Mouse (Mus musculus) limb, embryonic 12.5 days (tissue): ENCODE measurements at regions not wholly inside any gene's neighbourhood (a gene's known extent, or its start where the extent isn't known, plus 50 kb on each side); places are given as distances from the start of the nearest gene placed in this dataset.

ENCODE experiments used
- ATAC-seq: fragments of 200-750 bp; cut with Nextera tagmentation; 2 replicates; pipeline ENCODE4 v1.8.0; 2017; ENCODE audit warnings: low read depth, moderate TSS enrichment; ENCODE audit not compliant: insufficient number of reproducible peaks, insufficient read depth, low FRiP score, low TSS enrichment
- H3K27ac ChIP-seq: fragments of 300-500 bp; sonication (generic); 2 replicates; pipeline ENCODE4 v1.5.1; 2016; ENCODE audit warnings: mild to moderate bottlenecking, moderate library complexity
- H3K27me3 ChIP-seq: fragments of 300-500 bp; sonication (generic); 2 replicates; pipeline ENCODE4 v1.6.1; 2016; ENCODE audit warnings: mild to moderate bottlenecking, moderate library complexity
- H3K36me3 ChIP-seq: fragments of 300-500 bp; sonication (generic); 2 replicates; pipeline ENCODE4 v1.6.1; 2016; ENCODE audit warnings: mild to moderate bottlenecking, moderate library complexity
- H3K4me1 ChIP-seq: fragments of 300-500 bp; sonication (generic); replicated peaks from 2 replicates; pipeline ENCODE4 v1.6.1; 2016
- H3K4me2 ChIP-seq: fragments of 300-500 bp; sonication (generic); 2 replicates; pipeline ENCODE4 v1.6.1; 2016; ENCODE audit warnings: mild to moderate bottlenecking, moderate library complexity
- H3K4me3 ChIP-seq: fragments of 300-500 bp; sonication (generic); replicated peaks from 2 replicates; pipeline ENCODE4 v1.5.1; 2016; ENCODE audit warnings: mild to moderate bottlenecking
- H3K9ac ChIP-seq: fragments of 300-500 bp; sonication (generic); replicated peaks from 2 replicates; pipeline ENCODE4 v1.6.1; 2016; ENCODE audit warnings: mild to moderate bottlenecking, moderate library complexity
- H3K9me3 ChIP-seq: fragments of 300-500 bp; sonication (generic); 2 replicates; pipeline ENCODE4 v1.6.1; 2016; ENCODE audit warnings: mild to moderate bottlenecking, moderate library complexity
- WGBS: fragments of 180-500 bp; shearing (Covaris S2); methylation state at CpG from one replicate; pipeline ENCODE4 v1.1.7; 2016; 5-methylcytosine and 5-hydroxymethylcytosine counted together

DNA sequence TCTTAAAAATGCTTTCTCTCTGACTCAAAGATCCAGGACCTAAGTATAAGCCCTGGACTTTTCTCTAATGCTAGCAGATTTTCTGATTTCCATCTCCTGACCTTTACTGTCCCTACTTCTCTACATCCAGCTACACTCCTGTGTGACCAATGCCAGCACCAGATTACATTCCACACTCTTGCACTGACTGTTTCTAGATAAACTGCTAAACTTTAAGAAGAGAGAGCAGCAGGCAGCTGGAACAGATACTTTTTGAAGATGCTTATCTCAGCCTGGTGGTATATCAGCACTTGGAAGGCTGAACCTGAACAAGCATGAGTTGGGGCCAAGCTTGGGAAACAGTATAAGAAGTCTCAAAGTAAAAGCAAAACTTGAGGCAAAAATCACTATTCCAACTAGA, 509.7 kb upstream of the Fam174a start:
- Histone ChIP-seq H3K4me2 (no peak overlapping the region), H3K9ac (no peak overlapping the region), H3K4me1 (no peaks in the 10 kb centered on the region), H3K27ac (no peak overlapping the region), H3K27me3 (no peaks in the 10 kb centered on the region), H3K36me3 (no peaks in the 10 kb centered on the region), H3K9me3 (no peaks in the 10 kb centered on the region), H3K4me3 (no peak overlapping the region)
- no peak for ATAC-seq

DNA sequence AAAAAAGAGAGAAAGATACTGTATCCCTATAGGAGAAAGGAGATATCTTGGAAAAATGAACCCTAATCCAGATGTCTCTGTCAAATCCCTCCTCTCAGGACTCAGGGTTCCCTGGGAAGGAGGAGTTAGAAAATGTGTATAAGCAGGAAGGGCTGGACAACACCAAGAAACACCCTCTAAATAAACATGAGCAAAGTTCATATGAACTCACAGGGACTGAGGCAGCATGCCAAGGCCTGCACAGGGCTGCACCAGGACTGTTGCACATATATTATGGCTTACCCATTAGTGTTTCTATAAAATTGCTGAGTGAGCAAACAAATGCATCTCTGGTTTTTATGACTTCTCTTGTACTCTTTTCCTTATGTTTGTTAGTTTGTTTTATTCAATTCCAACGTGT, 508.5 kb upstream of the Fam174a start:
- Histone ChIP-seq H3K4me2 (no peak overlapping the region), H3K9ac (no peak overlapping the region), H3K4me1 (no peaks in the 10 kb centered on the region), H3K9me3 (no peaks in the 10 kb centered on the region), H3K27ac (no peak overlapping the region), H3K36me3 (no peaks in the 10 kb centered on the region), H3K27me3 (no peaks in the 10 kb centered on the region), H3K4me3 (no peak overlapping the region)
- 36% methylated on average over 1 of the region's 1 CpGs for WGBS
- no peak for ATAC-seq

GRCm38 (mm10) chr1:94827628-94828027, 485.8 kb upstream of the Fam174a start:
- H3K9ac ChIP-seq, result no peak overlapping the region
- H3K4me3 ChIP-seq, result no peak overlapping the region
- H3K27ac ChIP-seq, result no peak overlapping the region
- no peaks in the 10 kb centered on the region for H3K4me1 ChIP-seq
- no peak for ATAC-seq
- H3K36me3 ChIP-seq, result no peaks in the 10 kb centered on the region
- H3K9me3 ChIP-seq, result no peaks in the 10 kb centered on the region
- H3K4me2 ChIP-seq, result no peak overlapping the region
- H3K27me3 ChIP-seq, result no peaks in the 10 kb centered on the region

- Histone ChIP-seq H3K9ac (no peak overlapping the region), H3K27me3 (no peaks in the 10 kb centered on the region), H3K4me3 (no peak overlapping the region), H3K9me3 (no peaks in the 10 kb centered on the region), H3K36me3 (no peaks in the 10 kb centered on the region), H3K27ac (no peak overlapping the region), H3K4me1 (no peaks in the 10 kb centered on the region), H3K4me2 (no peak overlapping the region)
- ATAC-seq, result no peak
- 71% methylated on average over 4 of the region's 4 CpGs for whole genome bisulfite sequencing
Observed at GRCm38 (mm10) chr1:94835982-94836381, 477.4 kb upstream of the Fam174a start.

DNA sequence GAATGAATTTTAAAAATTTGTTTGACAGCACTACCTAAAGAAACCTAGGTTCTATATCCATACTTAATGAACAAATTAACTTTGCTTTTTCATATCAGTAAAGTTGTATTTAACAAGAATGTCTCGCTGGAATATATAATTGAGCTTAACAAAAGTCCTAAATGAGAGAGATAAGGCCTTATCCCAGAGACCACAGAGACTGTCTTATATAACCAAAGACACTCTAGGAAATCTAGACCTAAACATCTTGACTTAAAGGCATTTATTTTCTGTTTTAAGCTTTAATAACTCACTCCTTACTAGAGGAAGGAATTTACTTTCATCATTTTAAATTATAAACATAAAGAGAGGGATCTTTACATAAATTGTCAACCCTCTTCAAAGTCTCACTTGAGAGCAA, 461.9 kb upstream of the Fam174a start:
- H3K9ac ChIP-seq, result no peak overlapping the region
- no peaks in the 10 kb centered on the region for H3K36me3 ChIP-seq
- 84% methylated on average over 1 of the region's 1 CpGs for WGBS
- ATAC-seq, result no peak
- no peaks in the 10 kb centered on the region for H3K9me3 ChIP-seq
- no peak overlapping the region for H3K4me3 ChIP-seq
- H3K27ac ChIP-seq, result no peak overlapping the region
- H3K4me2 ChIP-seq, result no peak overlapping the region
- H3K4me1 ChIP-seq, result no peaks in the 10 kb centered on the region
- H3K27me3 ChIP-seq, result no peaks in the 10 kb centered on the region

- WGBS, result 85% methylated on average over 2 of the region's 2 CpGs
- H3K27ac ChIP-seq, result no peak overlapping the region
- H3K9ac ChIP-seq, result no peak overlapping the region
- H3K9me3 ChIP-seq, result no peaks in the 10 kb centered on the region
- H3K27me3 ChIP-seq, result no peaks in the 10 kb centered on the region
- H3K4me1 ChIP-seq, result no peaks in the 10 kb centered on the region
- H3K36me3 ChIP-seq, result no peaks in the 10 kb centered on the region
- no peak overlapping the region for H3K4me3 ChIP-seq
- no peak overlapping the region for H3K4me2 ChIP-seq
- ATAC-seq, result no peak
Observed at GRCm38 (mm10) chr1:94858464-94858863, 455.0 kb upstream of the Fam174a start.

GRCm38 (mm10) chr1:94868872-94869271, 444.6 kb upstream of the Fam174a start:
- H3K9ac ChIP-seq, result no peak overlapping the region
- no peak overlapping the region for H3K4me3 ChIP-seq
- no peak overlapping the region for H3K27ac ChIP-seq
- no peaks in the 10 kb centered on the region for H3K9me3 ChIP-seq
- H3K4me1 ChIP-seq, result no peaks in the 10 kb centered on the region
- no peaks in the 10 kb centered on the region for H3K36me3 ChIP-seq
- H3K4me2 ChIP-seq, result no peak overlapping the region
- ATAC-seq, result no peak
- no peaks in the 10 kb centered on the region for H3K27me3 ChIP-seq

DNA sequence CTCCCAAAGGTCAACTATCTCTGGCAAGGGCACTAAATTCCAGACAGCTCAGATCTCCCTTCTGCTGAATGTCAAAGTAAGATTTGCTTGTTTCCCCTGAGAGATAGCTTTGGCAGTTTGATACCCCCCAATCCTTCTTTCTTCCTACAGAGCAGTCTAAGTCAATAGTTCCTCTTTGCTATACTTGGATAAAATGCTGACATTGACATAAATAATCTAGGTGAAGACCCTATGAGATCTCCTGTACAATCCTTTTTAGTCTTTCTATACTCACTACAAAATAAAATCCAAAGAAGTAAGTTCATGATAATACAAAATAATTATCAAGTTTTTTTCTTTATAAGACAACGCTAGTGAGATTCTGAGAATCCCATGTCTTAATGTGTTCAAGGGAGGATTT, 432.9 kb upstream of the Fam174a start:
- H3K4me1 ChIP-seq, result no peaks in the 10 kb centered on the region
- no peaks in the 10 kb centered on the region for H3K36me3 ChIP-seq
- WGBS, result 90% methylated on average over 1 of the region's 1 CpGs
- no peak overlapping the region for H3K4me2 ChIP-seq
- no peak overlapping the region for H3K9ac ChIP-seq
- no peak overlapping the region for H3K4me3 ChIP-seq
- no peaks in the 10 kb centered on the region for H3K27me3 ChIP-seq
- no peak for ATAC-seq
- no peaks in the 10 kb centered on the region for H3K9me3 ChIP-seq
- H3K27ac ChIP-seq, result no peak overlapping the region

DNA sequence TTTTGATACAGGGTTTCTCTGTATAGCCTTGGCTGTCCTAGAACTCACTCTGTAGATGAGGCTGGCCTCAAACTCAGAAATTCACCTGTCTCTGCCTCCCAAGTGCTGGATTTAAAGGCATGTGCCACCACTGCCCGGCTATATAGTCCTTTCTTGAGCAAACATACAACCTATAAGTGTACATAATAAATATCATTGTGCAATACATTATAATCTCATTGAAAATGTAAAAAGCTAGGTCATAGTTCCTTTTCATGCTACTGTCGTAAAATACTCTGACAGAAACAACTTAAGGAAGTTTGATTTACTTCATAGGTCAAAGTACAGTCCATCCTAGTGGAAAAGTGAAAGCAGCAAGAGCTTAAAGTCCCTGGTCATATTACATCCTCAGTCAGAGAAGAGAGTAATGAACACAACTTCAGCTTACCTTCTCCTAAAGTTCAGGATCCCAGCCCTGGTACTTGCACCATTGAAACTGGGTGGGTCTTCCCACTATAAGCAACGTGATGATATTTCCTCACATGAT, 408.4 kb upstream of the Fam174a start:
- H3K36me3 ChIP-seq, result no peaks in the 10 kb centered on the region
- WGBS, result 80% methylated on average over 3 of the region's 3 CpGs
- H3K4me3 ChIP-seq, result no peak overlapping the region
- no peak overlapping the region for H3K9ac ChIP-seq
- H3K4me2 ChIP-seq, result no peak overlapping the region
- no peaks in the 10 kb centered on the region for H3K4me1 ChIP-seq
- H3K27me3 ChIP-seq, result no peaks in the 10 kb centered on the region
- H3K9me3 ChIP-seq, result no peaks in the 10 kb centered on the region
- ATAC-seq, result no peak
- no peak overlapping the region for H3K27ac ChIP-seq

DNA sequence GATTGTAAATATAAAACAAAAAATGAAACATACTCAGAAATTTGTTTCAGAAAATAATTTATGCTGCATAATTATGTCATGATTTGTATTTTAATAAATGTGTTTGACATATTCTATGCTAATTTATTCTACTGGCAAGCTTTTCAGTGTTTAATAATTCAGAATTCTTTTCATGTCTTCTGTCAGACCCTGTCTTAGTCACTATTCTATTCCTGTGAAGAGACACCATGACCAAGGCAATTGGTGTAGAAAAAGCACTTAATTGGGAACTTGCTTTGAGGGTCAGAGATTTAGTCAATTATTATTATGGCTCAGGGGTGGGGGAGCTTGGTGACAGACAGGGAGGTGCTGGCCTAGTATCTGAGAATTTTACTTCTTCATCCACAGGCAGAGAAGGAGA, 402.6 kb upstream of the Fam174a start:
- Histone ChIP-seq H3K9ac (no peak overlapping the region), H3K4me2 (no peak overlapping the region)

More for the DNA sequence above, 402.6 kb upstream of the Fam174a start:
- Histone ChIP-seq H3K9me3 (no peaks in the 10 kb centered on the region), H3K36me3 (no peaks in the 10 kb centered on the region), H3K4me1 (no peaks in the 10 kb centered on the region), H3K4me3 (no peak overlapping the region), H3K27ac (no peak overlapping the region), H3K27me3 (no peaks in the 10 kb centered on the region)
- no peak for ATAC-seq
